ENCODE assay signal across 8 mouse cellular contexts in the genomic region with DNA sequence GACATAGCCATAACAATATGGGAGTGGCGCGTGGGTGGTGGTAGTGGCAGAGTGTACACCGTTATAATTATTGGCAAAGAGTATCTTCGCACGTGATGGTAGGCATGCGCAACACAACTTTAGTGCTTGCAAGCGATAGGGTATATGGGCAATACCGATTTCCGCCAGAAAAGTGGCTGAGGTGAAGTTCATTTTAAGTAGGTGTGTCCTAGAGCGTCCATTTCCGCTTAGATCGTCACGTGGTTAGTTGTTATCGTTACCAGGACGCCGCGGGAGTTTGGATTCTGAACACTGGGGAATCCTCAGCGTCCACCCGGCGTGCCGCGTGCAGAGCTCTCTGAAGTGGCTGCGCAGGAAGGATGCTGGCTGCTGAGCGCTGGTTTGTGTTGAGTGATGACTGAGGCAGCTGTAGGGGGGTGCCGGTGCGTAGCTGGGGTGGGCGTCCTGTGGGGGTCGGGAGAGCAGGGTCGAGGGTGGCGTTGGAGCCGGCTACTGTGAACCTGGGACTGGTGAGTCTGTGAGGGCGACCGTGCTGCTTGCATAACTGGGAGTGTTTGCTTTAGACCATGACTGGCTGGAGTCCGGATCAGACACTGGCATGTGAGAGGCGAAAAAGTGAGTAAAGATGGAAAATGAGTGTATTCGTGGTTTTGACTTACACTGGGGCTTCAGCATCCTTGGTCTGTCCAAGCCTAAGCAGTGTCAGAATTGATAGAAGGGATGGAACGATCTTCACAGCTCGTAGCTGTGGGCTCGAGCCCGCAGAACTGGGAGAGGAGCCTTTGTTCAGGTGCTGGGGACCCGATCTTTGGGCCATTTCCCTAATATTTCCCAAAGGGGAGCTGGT. TPM values are rescaled to one million over a fixed set of nuclear protein-coding genes. Genes with fewer than 3 reads are reported as not detected.
A peak's percentile ranks its signal among the peaks of the same experiment; 100 is the strongest.
DNase-seq lines count a peak whose midpoint lies in the region; ATAC-seq and TF ChIP-seq lines count a peak whose summit lies in the region.

TSS of gene Zfp819 (plus strand) at position 274 of the 847 bp plus-strand sequence.

- peak; percentile 82 for DNase-seq in ZHBTc4 (ENCODE audit: low read depth, low spot score)
- peak; percentile 90 for DNase-seq in embryo, embryonic 10 days (ENCODE audit: low spot score)
- DNase-seq in gastrocnemius, postnatal 36 days = peak; percentile 21 to 23
- peak; percentile 61 to 67 for DNase-seq in left cerebral cortex, adult 2 months (ENCODE audit: extremely low spot score in 1 of 2, low spot score in 2 of 2)
- DNase-seq in lung, postnatal 36 days = peak; percentile 72
- DNase-seq in retina, embryonic 14.5 days (ENCODE audit: low spot score) = peak; percentile 84
- DNase-seq in urinary bladder, postnatal 4 days (ENCODE audit: low spot score in 2 of 2) = peak; percentile 31 to 63

- peak; percentile 48 for ATAC-seq in inflammation-experienced regulatory T-cells, adult 6 months

- intact Hi-C loops in gastrocnemius, postnatal 36 days (cut with DNase I) = loop anchor here (1.0 kb wide), 1 partner anchor 49 kb away; no protein-coding TSS in a partner anchor
- intact Hi-C loops in left cerebral cortex, adult 2 months (cut with DNase I) = loop anchor here (2.0 to 5.0 kb wide), 2 partner anchors 26 to 60 kb away; no protein-coding TSS in a partner anchor

- H3K27ac ChIP-seq in left cerebral cortex, adult 2 months = no peak within 1 kb of the TSS

- peak within 1 kb of the TSS; percentile 46 for H3K4me3 ChIP-seq in left cerebral cortex, adult 2 months

- peak; percentile 7 for TF ChIP-seq CTCF in left cerebral cortex, adult 2 months (IDR thresholded peaks at IDR 0.05)

RNA-seq across cellular contexts. Expression of gene Zfp819, which starts in this region (rescaled TPM):
- total RNA-seq in gastrocnemius, postnatal 36 days (2021) = not detected
- not detected for polyA plus RNA-seq in inflammation-experienced regulatory T-cells, adult 6 months (2017; shearing (Covaris generic))
- total RNA-seq in left cerebral cortex, adult 2 months (2021) = under 1 TPM; 0.16 to 0.25 TPM

Comparison
In these comparisons a context has a peak if more than half of its experiments do, and no peak if none do; other contexts are left out.
1. Peak in DNase-seq in gastrocnemius, postnatal 36 days; RNA of the gene not detected or under 1 TPM.
2. Peak in ATAC-seq in inflammation-experienced regulatory T-cells, adult 6 months; RNA of the gene not detected or under 1 TPM.
3. Peak in DNase-seq and H3K4me3 ChIP-seq in left cerebral cortex, adult 2 months; RNA of the gene not detected or under 1 TPM.
4. DNase-seq: peak in every context shown above with its lines; median percentile 90 in embryo, embryonic 10 days; 84 in retina, embryonic 14.5 days; 82 in ZHBTc4; 72 in lung, postnatal 36 days; 64 in left cerebral cortex, adult 2 months; 47 in urinary bladder, postnatal 4 days; 22 in gastrocnemius, postnatal 36 days.